Mouse (Mus musculus) ES-E14 (cell line): ENCODE data around the gene Msl1. TPM values are rescaled to one million over a fixed set of nuclear protein-coding genes. Genes with fewer than 3 reads are reported as not detected.
A peak's percentile ranks its signal among the peaks of the same experiment; 100 is the strongest.

Source experiments
- DNase-seq: peaks from one replicate; pipeline ENCODE4 v3.0.0-alpha.2; 2013; ENCODE audit warnings: low read depth, low spot score
- H3K27ac ChIP-seq: 2 replicates; pipeline ENCODE4 v1.5.1; 2012; ENCODE audit warnings: low read depth, mild to moderate bottlenecking, low read length, moderate library complexity, mixed read lengths; ENCODE audit not compliant: poor library complexity, insufficient read depth, severe bottlenecking
- H3K36me3 ChIP-seq: 2 replicates; pipeline ENCODE4 v1.6.1; 2012; ENCODE audit warnings: mild to moderate bottlenecking, low read length, moderate library complexity, mixed read lengths; ENCODE audit not compliant: control insufficient read depth, poor library complexity, insufficient read depth, severe bottlenecking
- H3K4me1 ChIP-seq, 2 experiments: fragments of 150-350 bp in 1 of 2; sonication (generic) in 1 of 2; 2 replicates each; pipeline ENCODE4 v1.6.1; 2012; ENCODE audit warnings: low read length in 2 of 2, mild to moderate bottlenecking in 1 of 2, mixed read lengths in 1 of 2; ENCODE audit not compliant: control insufficient read depth in 2 of 2, insufficient read depth in 2 of 2, poor library complexity in 1 of 2
- H3K4me3 ChIP-seq, 2 experiments: fragments of 150-350 bp in 1 of 2; sonication (generic) in 1 of 2; 2 replicates each; pipeline ENCODE4 v1.5.1; 2012; ENCODE audit warnings: low read length in 2 of 2, low read depth in 1 of 2, mild to moderate bottlenecking in 1 of 2, mixed read lengths in 1 of 2; ENCODE audit not compliant: insufficient read depth in 1 of 2, poor library complexity in 1 of 2, severe bottlenecking in 1 of 2
- H3K9ac ChIP-seq: 2 replicates; pipeline ENCODE4 v1.6.1; 2012; ENCODE audit warnings: low read depth, mild to moderate bottlenecking, low read length, mixed read lengths; ENCODE audit not compliant: poor library complexity, insufficient read depth, severe bottlenecking
- H3K9me3 ChIP-seq: fragments of 150-350 bp; sonication (generic); 2 replicates; pipeline ENCODE4 v1.6.1; 2012; ENCODE audit warnings: low read depth, mild to moderate bottlenecking, low read length; ENCODE audit not compliant: control insufficient read depth, insufficient read depth
- CHD2 ChIP-seq: IDR thresholded peaks from 2 replicates; pipeline ENCODE4 v1.6.1; 2014; ENCODE audit warnings: mild to moderate bottlenecking, low read depth, low read length, inconsistent platforms
- HCFC1 ChIP-seq: IDR thresholded peaks from 2 replicates; pipeline ENCODE4 v1.6.1; 2012; ENCODE audit warnings: low read length, inconsistent platforms, borderline replicate concordance; ENCODE audit not compliant: insufficient read depth
- MAFK ChIP-seq: IDR thresholded peaks from 2 replicates; pipeline ENCODE4 v1.6.1; 2014; ENCODE audit warnings: mild to moderate bottlenecking, low read depth, low read length, inconsistent platforms; ENCODE audit not compliant: insufficient read depth
- ZC3H11A ChIP-seq: IDR thresholded peaks from 2 replicates; pipeline ENCODE4 v1.6.1; 2012; ENCODE audit warnings: low read depth, mild to moderate bottlenecking, inconsistent platforms, low read length, borderline replicate concordance
- ZNF384 ChIP-seq: IDR thresholded peaks from 2 replicates; pipeline ENCODE4 v1.6.1; 2012; ENCODE audit warnings: low read depth, low read length, inconsistent platforms
- in situ Hi-C, 2 experiments: fragments of 600-800 bp; cut with MboI; formaldehyde crosslinking; loops; one replicate each; pipeline ENCODE4 v1.15.1; 2025; ENCODE audit warnings: low sequenced_read_pairs in 2 of 2, inconsistent platforms in 1 of 2; ENCODE audit not compliant: unreplicated experiment in 2 of 2
- total RNA-seq: library from RNA; depleted of rRNA; stranded (reverse); fragments of 300-350 nt; gene quantifications from 2 replicates; pipeline ENCODE4 v1.2.3, GENCODE M21; 2012

Gene Msl1
- total RNA-seq, 1 experiment: 27.1 TPM

- TF ChIP-seq ZNF384 (no peak), HCFC1 (no peak), MAFK (no peak), CHD2 (no peak), ZC3H11A (no peak)
- Histone ChIP-seq H3K27ac (no peak overlapping the region), H3K4me1 (peaks cover 8 to 24% of the 10 kb centered on the region in 2 experiments; a peak in 3 of 4 replicates), H3K9me3 (no peaks in the 10 kb centered on the region), H3K36me3 (peaks cover 23% of the 10 kb centered on the region), H3K9ac (no peak overlapping the region), H3K4me3 (no peak overlapping the region)
- no peak for DNase-seq
- in situ Hi-C loops: no loop called here
Measured at GRCm38 (mm10) chr11:98772667-98773171, 22.6 kb upstream of the Msl1 start.

- Histone ChIP-seq H3K9me3 (no peaks in the 10 kb centered on the region), H3K4me1 (peaks cover 8 to 18% of the 10 kb centered on the region in 2 experiments; a peak in 3 of 4 replicates), H3K27ac (no peak overlapping the region), H3K4me3 (peak overlapping the region; percentile 55 to 59), H3K36me3 (peaks cover 18% of the 10 kb centered on the region), H3K9ac (no peak overlapping the region; the same call in 1 of the 2 replicates)
- peak; percentile 98 for DNase-seq
- in situ Hi-C loops: no loop called here
- TF ChIP-seq HCFC1: peak; percentile 50; the same call in 1 of the 2 replicates
- 0 out of 2 replicates have a peak, but pooled peaks have one; percentile 8 for TF ChIP-seq CHD2
- TF ChIP-seq MAFK: no peak
- no peak for TF ChIP-seq ZC3H11A
- TF ChIP-seq ZNF384: no peak
Measured at GRCm38 (mm10) chr11:98773635-98774295, 21.6 kb upstream of the Msl1 start.

- Histone ChIP-seq H3K27ac (0 out of 2 replicates have a peak within 1 kb of the TSS, but pooled peaks have one; percentile 9), H3K9ac (peak within 1 kb of the TSS; percentile 42; the same call in 1 of the 2 replicates), H3K4me1 (peaks cover 8 to 18% of the 10 kb centered on the region in 2 experiments; a peak in 3 of 4 replicates), H3K4me3 (peak within 1 kb of the TSS; percentile 55 to 59), H3K36me3 (peaks cover 9% of the 10 kb centered on the region), H3K9me3 (no peaks in the 10 kb centered on the region)
- in situ Hi-C loops: no loop called here
- no peak for TF ChIP-seq ZC3H11A
- no peak for TF ChIP-seq HCFC1
- DNase-seq: no peak
Measured at GRCm38 (mm10) chr11:98774582-98775347, 20.6 kb upstream of the Msl1 start, which contains the start of gene Nr1d1. Gene Nr1d1 (minus strand): TSS chr11:98775333.

GRCm38 (mm10) chr11:98775348-98776051 is 19.8 kb upstream of the Msl1 start:
- DNase-seq: peak; percentile 97
- Histone ChIP-seq H3K4me3 (peak overlapping the region; percentile 55 to 59), H3K27ac (0 out of 2 replicates have a peak overlapping the region, but pooled peaks have one; percentile 9), H3K9me3 (no peaks in the 10 kb centered on the region), H3K36me3 (peaks cover 2% of the 10 kb centered on the region), H3K4me1 (peaks cover 8 to 21% of the 10 kb centered on the region in 2 experiments; a peak in 3 of 4 replicates), H3K9ac (peak overlapping the region; percentile 17; the same call in 1 of the 2 replicates)
- no peak for TF ChIP-seq ZNF384
- TF ChIP-seq CHD2: no peak
- no peak for TF ChIP-seq ZC3H11A
- 0 out of 2 replicates have a peak, but pooled peaks have one; percentile 5 for TF ChIP-seq MAFK
- TF ChIP-seq HCFC1: peak; percentile 93
- in situ Hi-C loops: no loop called here
